Mouse (Mus musculus): ENCODE results near the gene Ces1h. TPM values are rescaled to one million over a fixed set of nuclear protein-coding genes. Genes with fewer than 3 reads are reported as not detected.

The Ces1h gene
- polyA plus RNA-seq, 1 experiment from 2014 or later: not detected

GRCm38 (mm10) chr8:93325123-93325522 lies 54.4 kb downstream of the Ces1h start:
- Histone ChIP-seq H3K36me3 (no peaks in the 10 kb centered on the region), H3K4me3 (replicated peaks) (no peak overlapping the region), H3K4me2 (no peak overlapping the region), H3K27ac (no peak overlapping the region), H3K9me3 (no peaks in the 10 kb centered on the region), H3K4me1 (no peaks in the 10 kb centered on the region), H3K9ac (no peak overlapping the region), H3K27me3 (replicated peaks) (no peaks in the 10 kb centered on the region)
- 63% methylated on average over 2 of the region's 2 CpGs for WGBS
- no peak for ATAC-seq (ENCODE audit: insufficient read depth, low FRiP score, low read depth)

DNA sequence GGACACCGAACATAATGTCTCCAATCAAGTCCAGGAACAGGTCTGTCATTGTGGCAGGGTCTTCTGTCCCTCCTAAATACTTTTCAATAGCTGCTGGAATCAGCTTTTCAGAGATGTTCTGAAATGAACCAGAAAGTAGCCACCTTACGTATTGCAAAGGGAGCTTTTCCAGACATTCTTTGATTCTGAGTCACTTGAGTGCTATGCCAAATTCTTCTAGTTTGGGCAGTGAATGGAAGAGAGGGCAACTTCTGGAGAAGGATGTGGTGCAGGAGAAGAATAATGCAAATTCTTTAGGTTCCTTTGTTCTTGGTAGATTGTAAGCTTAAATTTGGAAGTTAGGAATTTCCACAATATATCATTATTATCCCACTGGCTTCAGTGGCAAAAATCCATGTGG lies 62.5 kb downstream of the Ces1h start:
- Histone ChIP-seq H3K4me1 (no peaks in the 10 kb centered on the region), H3K27ac (no peak overlapping the region), H3K4me2 (no peak overlapping the region), H3K27me3 (replicated peaks) (no peaks in the 10 kb centered on the region), H3K9me3 (no peaks in the 10 kb centered on the region), H3K4me3 (replicated peaks) (no peak overlapping the region), H3K9ac (no peak overlapping the region), H3K36me3 (no peaks in the 10 kb centered on the region)
- ATAC-seq (ENCODE audit: insufficient read depth, low FRiP score, low read depth): no peak
- 85% methylated on average over 2 of the region's 2 CpGs for WGBS

- Histone ChIP-seq H3K4me1 (no peaks in the 10 kb centered on the region), H3K36me3 (no peaks in the 10 kb centered on the region), H3K4me2 (no peak overlapping the region), H3K4me3 (replicated peaks) (no peak overlapping the region), H3K9ac (no peak overlapping the region), H3K27ac (no peak overlapping the region), H3K9me3 (no peaks in the 10 kb centered on the region), H3K27me3 (replicated peaks) (no peaks in the 10 kb centered on the region)
- WGBS: 83% methylated on average over 2 of the region's 2 CpGs
- no peak for ATAC-seq (ENCODE audit: insufficient read depth, low FRiP score, low read depth)
Measured at GRCm38 (mm10) chr8:93315557-93315956, 64.0 kb downstream of the Ces1h start.

Other genes with a start within 250 kb of the Ces1h start
- 0.23 and 0.34 TPM in 2 replicates for gene Ces1c, start 248.4 kb downstream of the Ces1h start, polyA plus RNA-seq (2015; fragmentation: Nextera tagmentation; extraction: Ambion mirVana)
- 2.5 TPM in 2 replicates for gene Ces1d, start 181.9 kb downstream of the Ces1h start, polyA plus RNA-seq (2015; fragmentation: Nextera tagmentation; extraction: Ambion mirVana)
- 1.1 and 1.2 TPM in 2 replicates for gene Ces1e, start 150.1 kb downstream of the Ces1h start, polyA plus RNA-seq (2015; fragmentation: Nextera tagmentation; extraction: Ambion mirVana)
- gene Ces1f, start 100.0 kb downstream of the Ces1h start, polyA plus RNA-seq (2015; fragmentation: Nextera tagmentation; extraction: Ambion mirVana): 0.12 and 0.18 TPM in 2 replicates
- gene Ces1g, start 42.4 kb downstream of the Ces1h start, polyA plus RNA-seq (2015; fragmentation: Nextera tagmentation; extraction: Ambion mirVana): 0.12 and 0.21 TPM in 2 replicates
- gene Ces5a, start 156.1 kb upstream of the Ces1h start, polyA plus RNA-seq (2015; fragmentation: Nextera tagmentation; extraction: Ambion mirVana): 0.08 TPM in 1 of 2 replicates, not detected in the other